Mouse (Mus musculus): ENCODE data around the gene S100a2.
A peak's percentile ranks its signal among the peaks of the same experiment; 100 is the strongest.

Gene S100a2

GRCm38 (mm10) chr3:90596810-90597209 is 6.8 kb downstream of the S100a2 start:
- no peak for DNase-seq (ENCODE audit: low spot score in 2 of 2)

DNA sequence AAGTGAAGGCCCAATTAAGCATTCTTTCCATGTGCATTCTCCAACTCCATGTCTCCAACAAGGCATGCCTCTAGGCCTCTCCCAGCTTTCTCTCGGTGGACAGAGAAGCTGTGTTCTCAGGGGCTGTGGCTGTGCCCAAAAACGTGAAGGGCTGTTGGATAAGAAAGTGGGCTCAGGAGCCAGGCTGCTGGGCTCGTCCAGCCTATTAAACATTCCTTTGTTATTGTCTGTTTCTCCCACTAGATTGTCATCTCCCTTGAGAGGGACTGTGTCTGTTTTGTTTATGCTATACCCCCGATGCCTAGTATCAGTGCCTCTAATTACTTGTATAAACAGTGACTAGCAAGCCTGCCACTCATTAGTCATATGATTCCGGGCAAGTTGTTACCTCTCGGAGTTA is 7.7 kb downstream of the S100a2 start:
- DNase-seq (ENCODE audit: low spot score in 2 of 2), result no peak

- no peak for DNase-seq (ENCODE audit: low spot score in 2 of 2)
Observed at GRCm38 (mm10) chr3:90598212-90598611, 8.2 kb downstream of the S100a2 start.

DNA sequence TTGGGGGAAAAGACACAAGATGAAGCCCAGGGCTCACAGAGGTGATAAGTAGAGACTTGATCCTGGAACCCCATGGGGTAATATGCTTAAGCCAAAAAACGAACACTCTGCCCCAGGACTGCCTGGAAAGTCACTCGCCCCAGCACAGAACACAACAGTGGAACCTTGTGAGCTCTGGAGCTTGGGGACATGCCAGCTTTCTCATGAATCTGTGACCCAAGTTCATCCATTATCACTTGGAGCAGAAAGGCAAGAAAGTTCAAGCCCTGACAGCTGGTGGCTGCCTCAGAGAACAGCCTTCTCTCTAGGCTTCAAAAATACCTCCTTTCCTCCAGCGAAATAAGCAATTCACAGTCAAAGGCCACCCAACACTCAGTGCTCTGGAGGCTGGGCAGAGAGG is 9.4 kb downstream of the S100a2 start:
- DNase-seq (ENCODE audit: low spot score in 2 of 2), result no peak

GRCm38 (mm10) chr3:90600036-90600435 is 10.0 kb downstream of the S100a2 start:
- DNase-seq (ENCODE audit: low spot score in 2 of 2), result no peak

DNA sequence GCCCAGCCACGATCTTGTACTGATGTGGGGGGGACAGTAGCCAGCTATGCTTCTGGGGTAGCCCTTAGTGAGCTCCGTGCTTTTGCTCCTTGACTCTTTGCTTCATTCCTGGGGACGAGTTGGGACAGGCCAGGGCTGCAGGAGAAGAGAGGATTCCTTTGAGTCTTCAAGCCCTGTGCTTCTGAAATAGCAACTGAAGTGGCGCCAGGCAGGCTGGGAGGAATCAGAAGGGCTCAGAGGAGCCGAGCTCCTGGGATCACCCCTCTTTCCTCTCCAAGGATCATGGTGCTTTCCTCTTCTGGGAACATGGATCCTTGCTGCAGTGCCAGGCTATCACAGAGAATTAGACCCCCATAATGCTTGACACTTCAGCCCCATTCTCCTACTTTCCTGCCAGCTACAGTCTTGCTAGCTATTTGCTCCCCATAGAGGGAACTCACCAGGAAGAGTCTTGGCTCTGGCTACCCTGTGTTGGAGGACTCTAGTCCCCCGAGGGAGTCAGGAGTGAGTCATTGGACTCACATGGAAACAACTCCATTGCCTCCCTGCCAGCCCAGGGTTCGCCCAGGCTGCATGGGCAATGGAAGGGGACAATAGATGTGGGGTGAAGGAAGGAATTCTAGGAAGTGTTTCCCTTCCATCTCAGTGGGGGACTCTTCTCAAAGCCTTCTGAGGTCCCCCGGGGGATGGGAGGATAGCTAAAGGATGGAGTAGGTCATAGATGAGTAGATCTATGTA is 10.6 kb downstream of the S100a2 start:
- DNase-seq (ENCODE audit: low spot score in 2 of 2), result no peak

GRCm38 (mm10) chr3:90601486-90602110 is 11.6 kb downstream of the S100a2 start, which contains the start of gene Gm42674:
Gm42674 (plus strand) TSS chr3:90601904.
- no peak for DNase-seq (ENCODE audit: low spot score in 2 of 2)

DNA sequence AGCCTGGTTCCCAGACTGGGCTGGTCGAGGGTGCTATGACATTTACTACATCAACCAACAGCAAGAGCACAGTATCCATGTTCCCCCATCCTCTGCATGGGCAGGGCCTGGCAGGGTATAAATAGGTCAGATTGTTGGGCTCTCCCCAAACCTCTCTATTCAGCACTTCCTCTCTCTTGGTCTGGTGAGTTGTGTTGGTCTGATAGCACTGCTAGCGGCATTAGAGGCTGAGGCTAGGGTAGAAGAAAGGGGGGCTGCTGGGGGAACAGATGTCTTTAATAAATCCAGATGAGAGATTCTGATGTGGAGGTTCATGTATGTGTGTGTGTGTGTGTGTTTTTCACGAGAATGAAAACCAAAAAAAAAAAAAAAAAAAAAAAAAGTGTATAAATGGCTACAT is 13.6 kb downstream of the S100a2 start, which contains the start of gene S100a4:
TSS of gene S100a4 (plus strand) at position 149 of the 400 bp plus-strand sequence.
- DNase-seq (ENCODE audit: low spot score in 2 of 2), result no peak

- peak in 1 of 2 experiments; percentile 77 for DNase-seq (ENCODE audit: low spot score in 2 of 2)
Observed at GRCm38 (mm10) chr3:90604416-90604815, 14.4 kb downstream of the S100a2 start.

DNA sequence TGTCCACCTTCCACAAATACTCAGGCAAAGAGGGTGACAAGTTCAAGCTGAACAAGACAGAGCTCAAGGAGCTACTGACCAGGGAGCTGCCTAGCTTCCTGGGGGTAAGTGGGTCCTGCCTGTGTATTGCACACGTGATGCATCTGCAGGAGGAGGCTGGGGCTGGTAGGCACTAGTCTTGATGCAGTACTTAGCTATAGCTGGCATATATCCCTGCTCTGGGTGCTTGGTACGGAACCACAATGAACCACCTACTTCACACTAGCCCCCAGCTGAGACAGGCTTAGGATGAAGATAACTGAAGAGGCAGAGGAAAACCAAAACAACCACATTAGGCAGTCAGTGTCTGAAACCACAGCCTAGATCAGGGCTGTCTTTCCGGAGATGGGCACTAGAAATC is 15.0 kb downstream of the S100a2 start:
- no peak for DNase-seq (ENCODE audit: low spot score in 2 of 2)

GRCm38 (mm10) chr3:90605736-90606135 is 15.7 kb downstream of the S100a2 start:
- DNase-seq (ENCODE audit: low spot score in 2 of 2), result no peak

DNA sequence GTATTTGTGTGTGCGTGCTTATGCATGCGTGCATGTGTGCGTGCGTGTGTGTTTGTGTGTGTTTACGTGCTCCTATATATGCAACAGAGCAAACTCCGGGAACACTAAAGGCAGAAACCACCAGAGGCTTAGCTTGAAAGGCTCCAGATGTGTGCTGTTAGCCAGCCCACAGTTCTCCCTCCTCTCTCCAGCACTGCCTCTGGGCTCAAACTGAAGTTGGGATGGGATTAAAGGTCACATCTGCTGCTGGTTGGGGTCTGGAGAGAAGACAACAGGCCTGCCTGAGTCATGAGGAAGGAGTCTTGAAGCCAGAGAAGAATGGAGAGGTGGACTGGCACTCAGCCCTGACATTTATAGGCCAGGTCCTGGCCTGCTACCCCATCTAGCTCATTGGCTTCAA is 16.1 kb downstream of the S100a2 start:
- DNase-seq (ENCODE audit: low spot score in 2 of 2), result no peak

DNA sequence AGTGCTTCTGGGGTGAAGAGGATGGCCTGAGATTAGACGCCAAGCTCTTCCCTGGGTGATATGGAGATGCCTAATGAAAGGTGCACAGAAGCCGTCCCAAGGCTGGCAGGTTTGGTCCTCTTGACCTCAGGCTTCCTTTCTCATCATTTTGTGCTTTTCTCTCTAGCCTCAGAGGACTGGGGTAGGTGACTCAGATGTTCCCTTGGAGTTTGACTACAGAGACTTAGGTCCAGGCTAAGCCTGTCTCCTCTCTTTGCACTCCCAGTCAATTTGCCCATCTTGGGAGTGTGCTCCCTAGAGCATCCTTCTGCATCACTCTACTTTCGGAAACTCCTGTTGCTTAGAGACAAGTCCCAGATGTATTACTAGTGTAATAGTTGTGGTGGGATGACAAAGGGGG is 17.3 kb downstream of the S100a2 start:
- no peak for DNase-seq (ENCODE audit: low spot score in 2 of 2)

GRCm38 (mm10) chr3:90608223-90608622 is 18.2 kb downstream of the S100a2 start, which contains the start of gene S100a5:
S100a5 (plus strand) TSS chr3:90608523.
- no peak for DNase-seq (ENCODE audit: low spot score in 2 of 2)

DNA sequence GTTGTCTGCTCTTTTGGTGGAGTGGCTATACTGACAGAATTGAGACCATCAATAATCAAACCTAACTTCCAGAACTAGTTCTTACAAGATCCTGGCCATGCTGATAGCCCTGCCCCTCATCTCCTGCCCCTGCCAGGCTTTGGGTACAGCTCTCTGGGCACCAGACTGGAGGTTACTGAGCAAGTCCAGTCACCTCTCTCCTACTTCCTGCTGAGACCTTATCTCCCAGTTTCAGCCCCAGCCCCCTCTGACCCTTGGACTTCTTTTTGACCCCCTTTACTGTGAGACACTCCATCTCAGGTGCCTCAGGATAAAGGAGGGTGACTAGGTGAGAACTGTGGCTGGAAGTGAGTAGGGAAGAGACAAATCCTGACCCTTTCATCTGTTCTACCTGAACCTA is 19.1 kb downstream of the S100a2 start:
- DNase-seq (ENCODE audit: low spot score in 2 of 2), result no peak

DNA sequence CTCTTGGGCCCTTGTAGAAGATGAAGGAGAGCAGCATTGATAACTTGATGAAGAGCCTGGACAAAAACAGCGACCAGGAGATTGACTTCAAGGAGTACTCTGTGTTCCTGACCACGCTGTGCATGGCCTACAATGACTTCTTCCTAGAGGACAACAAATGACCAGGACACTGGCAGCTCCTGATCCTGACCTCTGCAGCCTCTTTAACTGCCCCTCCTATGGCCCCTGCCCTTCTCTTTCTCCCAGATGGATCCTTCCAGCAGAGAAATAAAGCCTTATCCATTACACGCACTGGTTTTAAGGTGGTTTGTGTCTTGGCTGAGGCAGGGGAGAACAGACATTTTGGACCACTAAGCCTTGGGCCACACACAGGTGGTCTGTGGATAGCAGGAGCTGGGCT is 21.4 kb downstream of the S100a2 start:
- DNase-seq (ENCODE audit: low spot score in 2 of 2), result no peak

GRCm38 (mm10) chr3:90612061-90612460 is 22.0 kb downstream of the S100a2 start:
- DNase-seq (ENCODE audit: low spot score in 2 of 2), result no peak

GRCm38 (mm10) chr3:90612728-90613291 is 22.8 kb downstream of the S100a2 start, which contains the start of gene S100a6:
S100a6 (plus strand) TSS chr3:90612882.
- DNase-seq (ENCODE audit: low spot score in 2 of 2), result peak in 1 of 2 experiments; percentile 47

DNA sequence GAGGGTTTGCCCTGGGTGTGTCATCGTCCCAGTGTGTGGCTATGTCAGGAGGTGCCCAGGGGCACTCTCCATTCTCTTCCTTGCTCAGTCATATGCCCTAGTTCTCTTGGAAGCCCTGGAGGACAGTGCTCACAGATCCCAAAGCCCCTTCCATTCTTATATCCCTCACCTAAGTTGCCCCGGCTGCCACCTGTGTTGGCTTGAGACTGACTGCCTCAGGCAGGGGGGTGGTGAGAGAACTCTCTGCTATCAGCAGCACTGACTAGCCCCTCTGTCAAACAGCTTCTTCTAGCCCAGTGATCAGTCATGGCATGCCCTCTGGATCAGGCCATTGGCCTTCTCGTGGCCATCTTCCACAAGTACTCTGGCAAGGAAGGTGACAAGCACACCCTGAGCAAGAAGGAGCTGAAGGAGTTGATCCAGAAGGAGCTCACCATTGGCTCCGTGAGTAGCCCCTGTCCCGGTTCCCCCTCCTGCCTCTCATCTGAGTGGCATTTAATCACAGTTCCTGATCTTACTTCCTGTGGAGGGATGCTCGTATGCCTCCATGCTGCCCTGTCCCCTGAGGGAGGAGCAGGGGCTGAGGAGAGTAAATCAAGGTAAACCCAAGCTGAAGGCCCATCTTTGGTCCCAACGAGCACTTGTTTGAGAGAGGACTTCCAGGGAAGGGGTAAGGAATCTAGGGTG is 23.6 kb downstream of the S100a2 start:
- no peak for DNase-seq (ENCODE audit: low spot score in 2 of 2)

DNA sequence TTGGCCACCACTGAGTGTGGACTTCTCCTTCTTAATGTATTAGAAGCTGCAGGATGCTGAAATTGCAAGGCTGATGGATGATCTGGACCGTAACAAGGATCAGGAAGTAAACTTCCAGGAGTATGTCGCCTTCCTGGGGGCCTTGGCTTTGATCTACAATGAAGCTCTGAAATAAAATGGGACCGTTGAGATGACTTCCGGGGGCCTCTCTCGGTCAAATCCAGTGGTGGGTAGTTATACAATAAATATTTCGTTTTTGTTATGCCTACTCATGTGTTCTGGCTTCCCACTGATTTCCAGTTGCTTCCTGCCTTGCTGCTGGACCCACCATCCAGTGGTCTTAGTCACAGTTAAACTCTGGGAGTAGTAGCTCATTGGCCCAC is 24.1 kb downstream of the S100a2 start:
- no peak for DNase-seq (ENCODE audit: low spot score in 2 of 2)

DNA sequence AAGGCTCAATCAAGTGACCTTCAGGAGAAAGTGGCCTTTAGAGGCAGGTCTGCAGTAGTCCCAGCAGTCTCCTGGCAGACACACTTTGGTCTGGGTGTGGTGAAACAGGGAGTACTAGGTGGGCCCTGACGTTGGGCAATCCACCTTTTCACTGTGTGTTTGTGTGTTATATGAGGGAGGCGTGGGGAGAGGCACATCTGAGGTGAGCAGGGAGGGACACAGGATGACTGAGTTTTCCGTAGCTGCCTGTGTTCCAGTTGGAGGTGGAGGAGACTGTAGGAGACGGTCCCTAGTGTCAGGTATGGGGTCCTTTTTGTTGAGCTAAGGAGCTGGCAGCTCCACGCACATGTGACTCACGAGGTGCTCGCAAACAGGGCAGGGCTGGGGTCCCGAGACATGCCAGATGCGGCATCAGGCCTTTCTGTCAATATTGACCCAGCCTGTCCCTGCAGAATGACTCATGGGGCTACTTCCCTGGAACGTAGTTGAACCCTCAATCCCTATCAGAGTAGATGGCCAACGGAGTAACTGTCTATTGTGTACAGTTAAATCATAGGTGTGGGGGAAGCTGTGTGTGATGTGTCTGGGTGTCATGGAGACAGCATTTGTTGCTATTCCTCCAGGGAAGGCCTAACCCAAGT is 24.7 kb downstream of the S100a2 start:
- DNase-seq (ENCODE audit: low spot score in 2 of 2), result no peak

GRCm38 (mm10) chr3:90615415-90615814 is 25.4 kb downstream of the S100a2 start:
- peak; percentile 45 to 83 for DNase-seq (ENCODE audit: low spot score in 2 of 2)
